Mouse (Mus musculus): Measurements from ENCODE around the gene Sprr2h.

DNA sequence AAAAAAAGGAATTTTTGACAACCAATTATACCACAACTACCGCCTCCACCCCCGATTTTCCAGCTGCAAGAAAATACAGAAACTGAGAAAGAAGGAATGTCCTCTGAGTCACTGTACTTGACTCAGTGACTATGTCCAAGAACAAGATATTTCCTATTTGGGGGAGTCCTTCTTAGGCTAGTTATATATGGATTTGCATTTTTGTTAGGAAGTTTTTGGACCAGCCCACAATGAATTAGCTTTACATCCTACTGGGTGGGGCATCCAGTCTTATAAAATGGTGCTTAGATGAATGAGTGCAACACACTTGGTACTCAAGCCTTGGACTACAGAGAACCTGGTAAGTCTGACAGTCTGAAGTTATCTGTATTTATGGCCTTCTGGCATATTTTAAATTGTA lies 46.8 kb downstream of the Sprr2h start, which contains the start of gene Sprr2k:
- TF ChIP-seq POLR2A (IDR thresholded peaks at IDR 0.05; ENCODE audit: low read depth, low read length) (no peak), CTCF (IDR thresholded peaks at IDR 0.05; ENCODE audit: extremely low read depth, insufficient read length, insufficient replicate concordance, low read depth, low read length) (no peak)
